Mouse (Mus musculus): Measurements from ENCODE around the gene Tmem101. TPM values are rescaled to one million over a fixed set of nuclear protein-coding genes. Genes with fewer than 3 reads are reported as not detected.
"Not testable (repeated sequence)": the region's sequence is repeated elsewhere in the genome, so short reads cannot be mapped to it uniquely, and the experiment has no call there.

The Tmem101 gene
- polyA plus RNA-seq, 1 experiment: 31.4 TPM

DNA sequence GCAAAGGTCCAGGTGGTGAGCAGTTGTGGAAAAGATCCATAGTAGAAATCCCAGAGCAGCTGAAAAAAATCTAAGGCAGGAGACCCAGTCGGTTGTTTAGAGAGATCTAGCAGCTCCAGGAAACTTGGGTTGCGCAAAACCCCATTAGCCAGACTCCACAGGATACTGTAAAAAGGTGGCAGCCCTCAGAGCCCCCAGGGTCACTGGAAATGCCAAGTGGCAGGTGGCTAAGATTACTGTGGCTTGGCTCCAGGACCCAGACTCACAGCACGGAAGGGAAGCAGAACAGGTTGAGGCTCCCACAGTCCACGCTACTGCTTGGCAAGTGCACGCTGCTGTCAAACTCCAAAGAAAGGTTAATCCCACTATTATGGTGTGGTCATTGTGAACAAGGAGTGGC is 3.6 kb upstream of the Tmem101 start:
- Histone ChIP-seq H3K27ac (ENCODE audit: insufficient read depth, low read length) (no peak overlapping the region), H3K4me3 (ENCODE audit: insufficient read depth, low read length) (no peak overlapping the region), H3K4me1 (ENCODE audit: control insufficient read depth, insufficient read depth, low read length) (peaks cover 2% of the 10 kb centered on the region; the same call in 1 of the 2 replicates)
- no peak for TF ChIP-seq POLR2A (IDR thresholded peaks at IDR 0.05; ENCODE audit: extremely low read depth, insufficient read depth, low read length)
- no peak for TF ChIP-seq CTCF (IDR thresholded peaks at IDR 0.05; ENCODE audit: extremely low read depth, insufficient read depth, low read length)

DNA sequence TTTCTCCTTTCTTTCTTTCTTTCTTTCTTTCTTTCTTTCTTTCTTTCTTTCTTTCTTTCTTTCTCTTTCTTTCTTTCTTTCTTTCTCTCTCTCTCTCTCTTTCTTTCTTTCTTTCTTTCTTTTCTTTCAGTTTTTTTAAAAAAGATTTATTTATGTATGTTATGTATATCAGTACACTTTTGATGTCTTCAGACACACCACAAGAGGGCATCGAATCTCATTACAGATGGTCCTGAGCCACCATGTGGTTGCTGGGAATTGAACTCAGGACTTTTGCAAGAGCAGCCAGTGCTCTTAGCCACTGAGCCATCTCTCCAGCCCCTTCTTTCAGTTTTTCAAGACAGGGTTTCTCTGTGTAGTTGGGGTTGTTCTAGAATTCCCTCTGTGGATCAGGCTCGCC is 1.8 kb upstream of the Tmem101 start:
- not testable (repeated sequence) for H3K27ac ChIP-seq (ENCODE audit: insufficient read depth, low read length); H3K4me1 ChIP-seq (ENCODE audit: control insufficient read depth, insufficient read depth, low read length); H3K4me3 ChIP-seq (ENCODE audit: insufficient read depth, low read length)

DNA sequence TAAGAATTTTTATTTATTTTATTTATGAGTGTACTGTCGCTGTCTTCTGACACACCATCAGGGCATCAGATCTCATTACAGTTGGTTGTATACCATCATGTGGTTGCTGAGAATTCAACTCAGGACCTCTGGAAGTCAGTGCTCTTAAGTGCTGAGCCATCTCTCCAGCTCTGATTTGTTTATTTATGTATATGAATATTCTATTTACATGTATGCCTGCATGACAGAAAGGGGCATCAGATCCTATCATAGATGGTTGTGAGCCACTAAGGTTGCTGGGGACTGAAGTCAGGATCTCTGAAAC is 534 bp upstream of the Tmem101 start:
- peaks cover 2% of the 10 kb centered on the region; the same call in 1 of the 2 replicates for H3K4me1 ChIP-seq (ENCODE audit: control insufficient read depth, insufficient read depth, low read length)
- no peak overlapping the region for H3K4me3 ChIP-seq (ENCODE audit: insufficient read depth, low read length)
- no peak for TF ChIP-seq POLR2A (IDR thresholded peaks at IDR 0.05; ENCODE audit: extremely low read depth, insufficient read depth, low read length)
- TF ChIP-seq CTCF (IDR thresholded peaks at IDR 0.05; ENCODE audit: extremely low read depth, insufficient read depth, low read length): no peak
- no peak overlapping the region for H3K27ac ChIP-seq (ENCODE audit: insufficient read depth, low read length)

DNA sequence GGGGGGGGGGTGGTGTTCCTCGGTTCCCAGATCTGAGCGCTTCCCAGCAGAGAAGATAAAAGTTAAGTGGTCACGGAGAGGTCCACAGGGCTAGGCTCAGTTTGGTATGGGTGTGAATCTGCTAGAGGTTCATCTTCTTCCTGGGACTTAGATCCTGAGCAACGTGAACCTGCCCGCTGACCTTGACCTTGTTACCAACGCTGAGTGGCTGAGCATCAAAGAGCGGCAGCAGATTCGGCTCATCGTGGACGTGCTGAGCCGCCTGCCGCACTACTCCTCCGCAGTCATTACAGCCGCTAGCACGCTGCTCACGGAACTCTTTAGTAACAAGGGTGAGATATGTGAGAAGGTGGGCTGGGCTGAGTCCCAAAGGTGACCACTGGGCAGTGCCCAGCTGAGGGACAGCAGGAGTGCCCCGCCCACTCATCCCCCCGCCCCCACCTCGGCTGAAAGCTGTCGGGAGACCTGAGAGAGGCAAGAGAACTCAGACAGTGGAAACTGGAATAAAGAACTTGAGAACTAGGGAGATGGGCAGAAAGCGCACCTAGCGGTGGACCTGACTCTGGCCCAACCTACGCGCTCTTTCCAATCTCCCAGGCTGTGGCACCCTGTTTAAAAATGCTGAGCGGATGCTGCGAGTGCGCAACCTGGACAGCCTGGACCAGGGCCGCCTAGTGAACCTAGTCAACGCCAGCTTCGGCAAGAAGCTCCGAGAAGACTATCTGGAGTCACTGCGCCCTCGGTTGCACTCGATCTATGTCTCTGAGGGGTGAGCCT is 8.8 kb downstream of the Tmem101 start:
- Histone ChIP-seq H3K4me3 (ENCODE audit: insufficient read depth, low read length) (no peak overlapping the region), H3K27ac (ENCODE audit: insufficient read depth, low read length) (no peak overlapping the region), H3K4me1 (ENCODE audit: control insufficient read depth, insufficient read depth, low read length) (no peaks in the 10 kb centered on the region)
- TF ChIP-seq CTCF (IDR thresholded peaks at IDR 0.05; ENCODE audit: extremely low read depth, insufficient read depth, low read length) (no peak), POLR2A (IDR thresholded peaks at IDR 0.05; ENCODE audit: extremely low read depth, insufficient read depth, low read length) (no peak)

DNA sequence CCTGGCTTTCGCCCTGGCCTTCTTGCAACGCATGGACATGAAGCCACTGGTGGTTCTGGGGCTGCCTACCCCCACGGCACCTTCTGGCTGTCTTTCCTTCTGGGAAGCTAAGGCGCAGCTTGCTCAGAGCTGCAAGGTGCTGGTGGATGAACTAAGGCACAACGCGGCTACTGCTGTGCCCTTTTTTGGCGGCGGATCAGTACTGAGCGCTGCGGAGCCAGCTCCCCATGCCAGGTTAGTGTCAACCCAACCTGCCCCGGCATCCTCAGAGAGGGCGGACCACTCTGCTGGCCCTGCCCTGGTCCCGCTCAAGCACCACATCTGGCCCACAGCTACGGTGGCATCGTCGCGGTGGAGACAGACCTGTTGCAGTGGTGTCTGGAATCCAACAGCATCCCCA is 9.7 kb downstream of the Tmem101 start:
- no peak overlapping the region for H3K4me3 ChIP-seq (ENCODE audit: insufficient read depth, low read length)
- H3K27ac ChIP-seq (ENCODE audit: insufficient read depth, low read length): no peak overlapping the region
- TF ChIP-seq POLR2A (IDR thresholded peaks at IDR 0.05; ENCODE audit: extremely low read depth, insufficient read depth, low read length) (no peak), CTCF (IDR thresholded peaks at IDR 0.05; ENCODE audit: extremely low read depth, insufficient read depth, low read length) (no peak)

DNA sequence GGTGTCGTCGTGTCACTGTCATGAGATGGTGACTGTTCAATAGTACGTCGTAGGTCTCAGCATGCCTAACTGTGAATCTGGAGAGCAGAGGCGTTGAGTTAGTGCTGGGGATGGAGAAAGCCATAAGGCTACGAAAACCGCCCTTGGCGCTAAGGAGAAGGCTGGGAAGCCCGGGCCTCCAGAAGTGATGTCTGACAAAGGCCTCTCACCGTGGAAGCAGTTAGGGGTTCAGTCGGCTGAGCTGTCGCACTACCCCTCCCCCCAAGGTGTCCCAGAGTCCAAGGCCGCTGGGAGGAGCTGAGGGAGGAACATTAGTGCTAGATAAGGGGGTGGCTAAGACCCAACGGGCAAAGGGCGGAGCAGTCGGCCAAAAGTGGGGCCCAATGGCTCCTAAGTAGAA is 10.2 kb downstream of the Tmem101 start:
- no peak overlapping the region for H3K4me3 ChIP-seq (ENCODE audit: insufficient read depth, low read length)
- TF ChIP-seq CTCF (IDR thresholded peaks at IDR 0.05; ENCODE audit: extremely low read depth, insufficient read depth, low read length) (no peak), POLR2A (IDR thresholded peaks at IDR 0.05; ENCODE audit: extremely low read depth, insufficient read depth, low read length) (no peak)
- H3K4me1 ChIP-seq (ENCODE audit: control insufficient read depth, insufficient read depth, low read length): no peaks in the 10 kb centered on the region
- H3K27ac ChIP-seq (ENCODE audit: insufficient read depth, low read length): no peak overlapping the region

More for the DNA sequence above, 9.7 kb downstream of the Tmem101 start:
- no peaks in the 10 kb centered on the region for H3K4me1 ChIP-seq (ENCODE audit: control insufficient read depth, insufficient read depth, low read length)

DNA sequence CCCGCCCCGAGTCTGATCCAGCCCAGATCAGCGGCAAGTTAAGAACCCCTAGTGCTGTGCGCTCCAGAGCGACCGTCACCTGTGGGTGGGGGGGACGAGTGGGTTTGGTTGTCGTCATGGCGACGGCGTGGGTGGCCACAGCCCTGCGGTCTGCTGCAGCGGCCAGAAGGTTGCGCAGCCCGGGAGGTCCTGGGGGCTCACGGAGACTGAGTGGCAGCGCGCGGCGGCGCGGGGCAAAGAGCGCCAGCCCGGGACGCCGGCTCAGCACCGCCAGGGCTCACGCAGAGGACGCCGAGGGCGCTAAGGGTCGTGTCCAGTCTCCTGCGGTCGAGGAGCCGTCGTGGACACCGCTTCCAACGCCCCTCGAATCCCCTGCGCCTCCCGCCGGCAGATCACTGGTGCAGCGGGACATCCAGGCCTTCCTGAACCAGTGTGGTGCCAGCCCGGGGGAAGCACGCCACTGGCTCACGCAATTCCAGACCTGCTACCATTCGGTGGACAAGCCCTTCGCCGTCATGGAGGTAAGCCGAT is 10.7 kb downstream of the Tmem101 start, which contains the start of gene Nags:
Gene Nags, plus strand, starts transcription at position 43 of the 531 bp plus-strand sequence.
- TF ChIP-seq CTCF (IDR thresholded peaks at IDR 0.05; ENCODE audit: extremely low read depth, insufficient read depth, low read length): no peak
- no peak for TF ChIP-seq POLR2A (IDR thresholded peaks at IDR 0.05; ENCODE audit: extremely low read depth, insufficient read depth, low read length)
- Histone ChIP-seq H3K27ac (ENCODE audit: insufficient read depth, low read length) (no peak within 1 kb of the TSS), H3K4me1 (ENCODE audit: control insufficient read depth, insufficient read depth, low read length) (no peaks in the 10 kb centered on the region), H3K4me3 (ENCODE audit: insufficient read depth, low read length) (no peak within 1 kb of the TSS)

DNA sequence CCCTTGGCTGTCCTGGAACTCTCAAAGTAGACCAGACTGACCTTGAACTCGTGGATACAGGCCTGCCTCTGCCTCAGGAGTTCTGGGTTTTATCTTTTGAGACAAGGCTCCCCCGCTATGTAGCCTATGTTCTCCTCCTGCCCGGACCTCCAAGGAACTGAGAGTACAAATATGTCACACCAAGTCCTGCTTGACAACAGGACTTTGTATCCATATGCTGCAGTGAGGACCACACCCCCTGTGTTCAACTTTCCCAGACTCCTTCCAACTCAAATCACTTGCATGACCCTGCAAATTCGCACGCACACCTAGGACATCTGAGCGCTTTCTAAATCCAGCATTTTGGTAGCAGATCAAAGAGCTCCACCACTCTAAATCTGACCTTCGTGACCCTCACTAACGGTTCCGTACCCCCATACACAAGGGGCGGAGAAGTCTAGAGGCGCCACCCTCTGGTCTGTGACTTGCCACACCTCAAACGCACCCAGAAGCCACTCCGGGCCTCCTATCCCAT is 11.2 kb downstream of the Tmem101 start:
- no peak overlapping the region for H3K4me3 ChIP-seq (ENCODE audit: insufficient read depth, low read length)
- no peak overlapping the region for H3K27ac ChIP-seq (ENCODE audit: insufficient read depth, low read length)
- TF ChIP-seq CTCF (IDR thresholded peaks at IDR 0.05; ENCODE audit: extremely low read depth, insufficient read depth, low read length): no peak
- no peak for TF ChIP-seq POLR2A (IDR thresholded peaks at IDR 0.05; ENCODE audit: extremely low read depth, insufficient read depth, low read length)
- no peaks in the 10 kb centered on the region for H3K4me1 ChIP-seq (ENCODE audit: control insufficient read depth, insufficient read depth, low read length)

DNA sequence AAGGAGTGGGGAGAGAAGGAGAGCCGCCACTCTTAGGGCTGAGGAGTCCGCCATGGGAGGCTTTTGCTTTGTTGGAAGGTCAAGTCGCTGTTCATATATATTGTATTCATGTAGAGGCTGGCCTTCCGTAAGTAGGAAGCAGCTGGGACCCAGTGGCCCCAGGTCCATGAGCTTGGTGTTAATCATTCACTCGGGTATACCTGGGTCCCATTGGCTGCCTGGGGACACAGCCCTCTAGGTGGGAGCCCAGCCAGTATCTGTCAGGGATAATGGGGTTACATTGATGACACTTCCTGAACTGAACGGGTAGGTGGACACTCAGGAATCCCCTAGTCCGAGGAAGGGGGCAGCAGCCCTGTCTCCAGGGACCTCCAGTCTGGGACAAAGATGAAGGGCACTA is 13.8 kb downstream of the Tmem101 start:
- TF ChIP-seq CTCF (IDR thresholded peaks at IDR 0.05; ENCODE audit: extremely low read depth, insufficient read depth, low read length) (no peak), POLR2A (IDR thresholded peaks at IDR 0.05; ENCODE audit: extremely low read depth, insufficient read depth, low read length) (no peak)
- no peaks in the 10 kb centered on the region for H3K4me1 ChIP-seq (ENCODE audit: control insufficient read depth, insufficient read depth, low read length)

DNA sequence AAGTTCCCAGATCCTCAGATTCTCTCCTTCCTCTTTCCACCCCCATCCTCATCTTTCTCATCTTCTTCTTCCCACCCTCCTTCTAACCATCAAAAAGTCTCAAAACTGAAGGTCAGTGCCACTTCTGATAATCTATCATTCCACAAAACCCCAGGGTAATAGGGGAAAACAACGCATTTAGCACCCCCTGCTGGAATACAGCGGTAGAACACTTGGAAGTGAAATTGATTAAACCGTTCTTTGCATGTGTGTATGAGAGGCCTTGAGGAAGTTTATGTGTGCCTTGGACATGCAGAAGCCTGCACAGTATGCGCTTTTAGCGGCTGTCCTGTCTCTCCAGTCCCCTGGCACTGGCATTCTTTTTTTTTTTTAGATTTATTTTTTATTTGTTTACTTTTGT is 15.7 kb downstream of the Tmem101 start:
- TF ChIP-seq POLR2A (IDR thresholded peaks at IDR 0.05; ENCODE audit: extremely low read depth, insufficient read depth, low read length) (no peak), CTCF (IDR thresholded peaks at IDR 0.05; ENCODE audit: extremely low read depth, insufficient read depth, low read length) (peak; percentile 55)
- Histone ChIP-seq H3K27ac (ENCODE audit: insufficient read depth, low read length) (no peak overlapping the region), H3K4me1 (ENCODE audit: control insufficient read depth, insufficient read depth, low read length) (no peaks in the 10 kb centered on the region), H3K4me3 (ENCODE audit: insufficient read depth, low read length) (no peak overlapping the region)

More for the DNA sequence above, 13.8 kb downstream of the Tmem101 start:
- H3K27ac ChIP-seq (ENCODE audit: insufficient read depth, low read length): no peak overlapping the region
- no peak overlapping the region for H3K4me3 ChIP-seq (ENCODE audit: insufficient read depth, low read length)

Data from cortical plate, adult 2 months (tissue).